In genomic region chr11:7160637-7161101, GRCm38 (mm10) we compare ENCODE assay signal across 10 mouse cellular contexts. TPM values are rescaled to one million over a fixed set of nuclear protein-coding genes. Genes with fewer than 3 reads are reported as not detected.
DNase-seq lines count a peak whose midpoint lies in the region; ATAC-seq and TF ChIP-seq lines count a peak whose summit lies in the region.
"Had no signal": no experiment of that assay in that cellular context is flagged by ENCODE, and none has a peak within 500 bp of the region (broad histone marks: within the 10 kb centered on the region; RNA-seq: fewer than 3 reads in every experiment).

No protein-coding gene starts in this region.

- ATAC-seq in hindbrain, embryonic 11.5 days (ENCODE audit: low FRiP score) = peak; percentile 38; the same call in 1 of the 2 replicates
- no peak for ATAC-seq in liver, postnatal 0 days

- H3K4me3 ChIP-seq in hindbrain, embryonic 11.5 days (ENCODE audit: low read depth, low read length) = no peak overlapping the region
- no peak overlapping the region for H3K4me3 ChIP-seq in liver, postnatal 0 days (ENCODE audit: low read depth, low read length)

- TF ChIP-seq EP300 in liver, postnatal 0 days (IDR thresholded peaks at IDR 0.05; ENCODE audit: low read depth) = no peak

- DNase-seq in thymus, adult 18-20 months = peak; percentile 31 to 53
- no peak for DNase-seq in thymus, postnatal 4 days
- DNase-seq in hindbrain, embryonic 11.5 days (ENCODE audit: low spot score) = peak; percentile 19
- no peak for DNase-seq in liver, postnatal 0 days
- no peak for DNase-seq in urinary bladder, adult 18-20 months (ENCODE audit: low spot score in 2 of 2)
- DNase-seq in adrenal gland, postnatal 14 days = no peak
- no peak for DNase-seq in right cerebral cortex, postnatal 36 days (ENCODE audit: low spot score in 2 of 2)

- TF ChIP-seq CTCF in liver, postnatal 0 days (IDR thresholded peaks at IDR 0.05; ENCODE audit: low read depth) = no peak

- WGBS in hindbrain, embryonic 11.5 days = 42% methylated on average over 4 of the region's 4 CpGs
- WGBS in liver, postnatal 0 days (ENCODE audit: insufficient replicate concordance) = 23% methylated on average over 4 of the region's 4 CpGs

- no peaks in the 10 kb centered on the region for H3K36me3 ChIP-seq in hindbrain, embryonic 11.5 days (ENCODE audit: control insufficient read depth, insufficient read depth, low read length)
- H3K36me3 ChIP-seq in liver, postnatal 0 days (replicated peaks; ENCODE audit: insufficient read depth, low read length) = no peaks in the 10 kb centered on the region

- 0 out of 2 replicates have a peak, but pooled peaks cover 2% of the 10 kb centered on the region for H3K4me1 ChIP-seq in hindbrain, embryonic 11.5 days (replicated peaks; ENCODE audit: control insufficient read depth, insufficient read depth, low read length)
- H3K4me1 ChIP-seq in liver, postnatal 0 days (ENCODE audit: insufficient read depth) = peaks cover 11% of the 10 kb centered on the region

- no peak overlapping the region for H3K9ac ChIP-seq in hindbrain, embryonic 11.5 days (ENCODE audit: low read depth, low read length)
- no peak overlapping the region for H3K9ac ChIP-seq in liver, postnatal 0 days (replicated peaks)

- H3K4me2 ChIP-seq in hindbrain, embryonic 11.5 days (replicated peaks; ENCODE audit: low read depth, low read length) = no peak overlapping the region
- no peak overlapping the region for H3K4me2 ChIP-seq in liver, postnatal 0 days (ENCODE audit: low read depth, low read length)

- no peaks in the 10 kb centered on the region for H3K9me3 ChIP-seq in hindbrain, embryonic 11.5 days (ENCODE audit: control insufficient read depth, low read length)
- H3K9me3 ChIP-seq in liver, postnatal 0 days (ENCODE audit: low read length) = no peaks in the 10 kb centered on the region

- no peaks in the 10 kb centered on the region for H3K27me3 ChIP-seq in hindbrain, embryonic 11.5 days (ENCODE audit: control insufficient read depth, insufficient read depth, low read length)
- H3K27me3 ChIP-seq in liver, postnatal 0 days (ENCODE audit: insufficient read depth, low read length) = no peaks in the 10 kb centered on the region

- no peak overlapping the region for H3K27ac ChIP-seq in hindbrain, embryonic 11.5 days (ENCODE audit: low read depth, low read length)
- peak overlapping the region; percentile 41 for H3K27ac ChIP-seq in liver, postnatal 0 days (ENCODE audit: low read depth)
- H3K27ac ChIP-seq: macrophage had no signal

RNA-seq across cellular contexts. Expression of gene Gm11985, which starts 27.7 kb away (rescaled TPM):
- polyA plus RNA-seq in hindbrain, embryonic 11.5 days (2014; fragmentation: Nextera tagmentation; extraction: Ambion mirVana) = not detected in 2 replicates
- polyA plus RNA-seq in liver, postnatal 0 days (2015; fragmentation: Nextera tagmentation; extraction: Ambion mirVana) = 0.11 TPM in 2 replicates
- total RNA-seq in adrenal gland, postnatal 14 days (2021) = not detected in 2 replicates
- total RNA-seq: gastrocnemius, adult 18-20 months had no signal
- polyA plus RNA-seq: activated CD4-positive, CD25-positive, alpha-beta regulatory T cell, adult 4 months; macrophage had no signal

RNA-seq across cellular contexts. Expression of gene Igfbp1, which starts 36.9 kb away (rescaled TPM):
- polyA plus RNA-seq in hindbrain, embryonic 11.5 days (2014; fragmentation: Nextera tagmentation; extraction: Ambion mirVana) = 0.14 and 0.67 TPM in 2 replicates
- 1,301 and 1,767 TPM in 2 replicates for polyA plus RNA-seq in liver, postnatal 0 days (2015; fragmentation: Nextera tagmentation; extraction: Ambion mirVana)
- total RNA-seq in adrenal gland, postnatal 14 days (2021) = 3.5 and 20.9 TPM in 2 replicates
- total RNA-seq: gastrocnemius, adult 18-20 months had no signal
- polyA plus RNA-seq: activated CD4-positive, CD25-positive, alpha-beta regulatory T cell, adult 4 months; macrophage had no signal

RNA-seq across cellular contexts. Expression of gene Igfbp3, which starts 53.1 kb away (rescaled TPM):
- 16.8 and 19.1 TPM in 2 replicates for polyA plus RNA-seq in hindbrain, embryonic 11.5 days (2014; fragmentation: Nextera tagmentation; extraction: Ambion mirVana)
- polyA plus RNA-seq in liver, postnatal 0 days (2015; fragmentation: Nextera tagmentation; extraction: Ambion mirVana) = 27.4 and 31.3 TPM in 2 replicates
- total RNA-seq in adrenal gland, postnatal 14 days (2021) = 65.5 and 97.6 TPM in 2 replicates
- polyA plus RNA-seq: activated CD4-positive, CD25-positive, alpha-beta regulatory T cell, adult 4 months; macrophage had no signal

Comparison
In these comparisons a context has a peak if more than half of its experiments do, and no peak if none do; other contexts are left out.
1. DNase-seq: peak in thymus, adult 18-20 months (2 of 2) and hindbrain, embryonic 11.5 days (single experiment); none in thymus, postnatal 4 days (single experiment), liver, postnatal 0 days (single experiment), urinary bladder, adult 18-20 months (0 of 2), adrenal gland, postnatal 14 days (single experiment) and right cerebral cortex, postnatal 36 days (0 of 2).
2. RNA of gene Igfbp1, which starts 36.9 kb away (polyA plus RNA-seq): 1,301 to 1,767 TPM in liver, postnatal 0 days; 0.14 to 0.67 TPM in hindbrain, embryonic 11.5 days; every median in the first group is over 100 times any median in the second.